Mouse (Mus musculus): ENCODE measurements around the gene Orm1. TPM values are rescaled to one million over a fixed set of nuclear protein-coding genes. Genes with fewer than 3 reads are reported as not detected.

The Orm1 gene
- polyA plus RNA-seq, 1 experiment from 2014 or later = 57.2 TPM

GRCm38 (mm10) chr4:63356981-63357570 lies 12.7 kb downstream of the Orm1 start:
- Histone ChIP-seq H3K27me3 (no peaks in the 10 kb centered on the region), H3K27ac (no peak overlapping the region), H3K9me3 (no peaks in the 10 kb centered on the region), H3K9ac (no peak overlapping the region), H3K36me3 (no peaks in the 10 kb centered on the region), H3K4me1 (peaks cover 6% of the 10 kb centered on the region; the same call in 1 of the 2 replicates), H3K4me2 (no peak overlapping the region), H3K4me3 (no peak overlapping the region)
- 54% methylated on average over 2 of the region's 2 CpGs for WGBS
- no peak for ATAC-seq (ENCODE audit: insufficient number of reproducible peaks, low FRiP score, low TSS enrichment, low read depth)

- ATAC-seq (ENCODE audit: insufficient number of reproducible peaks, low FRiP score, low TSS enrichment, low read depth) = no peak
- Histone ChIP-seq H3K9ac (no peak overlapping the region), H3K36me3 (no peaks in the 10 kb centered on the region), H3K4me1 (peaks cover 5% of the 10 kb centered on the region; the same call in 1 of the 2 replicates), H3K9me3 (no peaks in the 10 kb centered on the region), H3K27ac (no peak overlapping the region), H3K4me3 (no peak overlapping the region), H3K27me3 (no peaks in the 10 kb centered on the region), H3K4me2 (no peak overlapping the region)
- 71% methylated on average over 6 of the region's 6 CpGs for WGBS
These were observed 15.5 kb downstream of the Orm1 start for GRCm38 (mm10) chr4:63359861-63360260.

- H3K4me1 ChIP-seq = no peaks in the 10 kb centered on the region
- 0 out of 2 replicates have a peak, but pooled peaks cover under 1% of the 10 kb centered on the region for H3K36me3 ChIP-seq
- H3K9me3 ChIP-seq = no peaks in the 10 kb centered on the region
- no peak within 1 kb of the TSS for H3K9ac ChIP-seq
- ATAC-seq (ENCODE audit: insufficient number of reproducible peaks, low FRiP score, low TSS enrichment, low read depth) = no peak
- H3K4me2 ChIP-seq = no peak within 1 kb of the TSS
- H3K27me3 ChIP-seq = no peaks in the 10 kb centered on the region
- no peak within 1 kb of the TSS for H3K4me3 ChIP-seq
- whole genome bisulfite sequencing = 88% methylated on average over 5 of the region's 5 CpGs
- no peak within 1 kb of the TSS for H3K27ac ChIP-seq
These were observed 17.8 kb downstream of the Orm1 start, which contains the start of gene Orm2 for GRCm38 (mm10) chr4:63362150-63362549. Orm2 (plus strand) TSS chr4:63362449.

GRCm38 (mm10) chr4:63368577-63368976 lies 24.2 kb downstream of the Orm1 start:
- ATAC-seq (ENCODE audit: insufficient number of reproducible peaks, low FRiP score, low TSS enrichment, low read depth) = no peak
- peaks cover 44% of the 10 kb centered on the region for H3K36me3 ChIP-seq
- no peak overlapping the region for H3K9ac ChIP-seq
- H3K9me3 ChIP-seq = no peaks in the 10 kb centered on the region
- H3K4me3 ChIP-seq = no peak overlapping the region
- WGBS = 17% methylated on average over 4 of the region's 4 CpGs
- no peaks in the 10 kb centered on the region for H3K4me1 ChIP-seq
- H3K27me3 ChIP-seq = no peaks in the 10 kb centered on the region
- H3K4me2 ChIP-seq = no peak overlapping the region
- H3K27ac ChIP-seq = no peak overlapping the region

- no peak for ATAC-seq (ENCODE audit: insufficient number of reproducible peaks, low FRiP score, low TSS enrichment, low read depth)
- H3K9me3 ChIP-seq = no peaks in the 10 kb centered on the region
- no peak overlapping the region for H3K9ac ChIP-seq
- no peaks in the 10 kb centered on the region for H3K27me3 ChIP-seq
- H3K4me1 ChIP-seq = no peaks in the 10 kb centered on the region
- WGBS = 65% methylated on average over 7 of the region's 7 CpGs
- H3K36me3 ChIP-seq = peaks cover 58% of the 10 kb centered on the region
- no peak overlapping the region for H3K4me3 ChIP-seq
- no peak overlapping the region for H3K4me2 ChIP-seq
- H3K27ac ChIP-seq = no peak overlapping the region
These were observed 26.5 kb downstream of the Orm1 start for GRCm38 (mm10) chr4:63370897-63371296.

- no peaks in the 10 kb centered on the region for H3K4me1 ChIP-seq
- no peak overlapping the region for H3K4me3 ChIP-seq
- peaks cover 66% of the 10 kb centered on the region for H3K36me3 ChIP-seq
- WGBS = 48% methylated on average over 3 of the region's 3 CpGs
- H3K27me3 ChIP-seq = no peaks in the 10 kb centered on the region
- no peak for ATAC-seq (ENCODE audit: insufficient number of reproducible peaks, low FRiP score, low TSS enrichment, low read depth)
- no peak overlapping the region for H3K9ac ChIP-seq
- no peak overlapping the region for H3K27ac ChIP-seq
- no peaks in the 10 kb centered on the region for H3K9me3 ChIP-seq
- H3K4me2 ChIP-seq = no peak overlapping the region
These were observed 27.5 kb downstream of the Orm1 start for GRCm38 (mm10) chr4:63371890-63372289.

- WGBS = 92% methylated on average over 8 of the region's 8 CpGs
- H3K4me1 ChIP-seq = no peaks in the 10 kb centered on the region
- no peaks in the 10 kb centered on the region for H3K9me3 ChIP-seq
- no peak overlapping the region for H3K4me2 ChIP-seq
- H3K27me3 ChIP-seq = no peaks in the 10 kb centered on the region
- no peak overlapping the region for H3K4me3 ChIP-seq
- H3K9ac ChIP-seq = no peak overlapping the region
- H3K27ac ChIP-seq = no peak overlapping the region
- ATAC-seq (ENCODE audit: insufficient number of reproducible peaks, low FRiP score, low TSS enrichment, low read depth) = no peak
- peaks cover 68% of the 10 kb centered on the region for H3K36me3 ChIP-seq
These were observed 29.0 kb downstream of the Orm1 start for GRCm38 (mm10) chr4:63373404-63373803.

GRCm38 (mm10) chr4:63374331-63374730 lies 30.0 kb downstream of the Orm1 start:
- Histone ChIP-seq H3K4me3 (no peak overlapping the region), H3K36me3 (peaks cover 77% of the 10 kb centered on the region), H3K9me3 (no peaks in the 10 kb centered on the region), H3K4me2 (no peak overlapping the region), H3K9ac (no peak overlapping the region), H3K27me3 (no peaks in the 10 kb centered on the region), H3K27ac (no peak overlapping the region), H3K4me1 (no peaks in the 10 kb centered on the region)
- 63% methylated on average over 12 of the region's 12 CpGs for WGBS
- no peak for ATAC-seq (ENCODE audit: insufficient number of reproducible peaks, low FRiP score, low TSS enrichment, low read depth)

GRCm38 (mm10) chr4:63375367-63375766 lies 31.0 kb downstream of the Orm1 start:
- peaks cover 82% of the 10 kb centered on the region for H3K36me3 ChIP-seq
- no peak for ATAC-seq (ENCODE audit: insufficient number of reproducible peaks, low FRiP score, low TSS enrichment, low read depth)
- H3K9me3 ChIP-seq = no peaks in the 10 kb centered on the region
- no peak overlapping the region for H3K4me3 ChIP-seq
- H3K27me3 ChIP-seq = no peaks in the 10 kb centered on the region
- H3K4me2 ChIP-seq = no peak overlapping the region
- 37% methylated on average over 1 of the region's 1 CpGs for WGBS
- H3K27ac ChIP-seq = no peak overlapping the region
- no peak overlapping the region for H3K9ac ChIP-seq
- no peaks in the 10 kb centered on the region for H3K4me1 ChIP-seq

- Histone ChIP-seq H3K36me3 (peaks cover 87% of the 10 kb centered on the region), H3K27ac (no peak overlapping the region), H3K4me2 (no peak overlapping the region), H3K9me3 (no peaks in the 10 kb centered on the region), H3K4me1 (no peaks in the 10 kb centered on the region), H3K9ac (no peak overlapping the region), H3K4me3 (no peak overlapping the region), H3K27me3 (no peaks in the 10 kb centered on the region)
- 69% methylated on average over 7 of the region's 7 CpGs for WGBS
- ATAC-seq (ENCODE audit: insufficient number of reproducible peaks, low FRiP score, low TSS enrichment, low read depth) = no peak
These were observed 33.1 kb downstream of the Orm1 start for GRCm38 (mm10) chr4:63377483-63377882.

- 89% methylated on average over 4 of the region's 4 CpGs for WGBS
- ATAC-seq (ENCODE audit: insufficient number of reproducible peaks, low FRiP score, low TSS enrichment, low read depth) = no peak
- no peak overlapping the region for H3K4me3 ChIP-seq
- no peaks in the 10 kb centered on the region for H3K27me3 ChIP-seq
- H3K36me3 ChIP-seq = peaks cover 72% of the 10 kb centered on the region
- H3K27ac ChIP-seq = no peak overlapping the region
- H3K4me2 ChIP-seq = no peak overlapping the region
- no peaks in the 10 kb centered on the region for H3K4me1 ChIP-seq
- H3K9ac ChIP-seq = no peak overlapping the region
- no peaks in the 10 kb centered on the region for H3K9me3 ChIP-seq
These were observed 38.5 kb downstream of the Orm1 start for GRCm38 (mm10) chr4:63382676-63383369.

GRCm38 (mm10) chr4:63383474-63383873 lies 39.1 kb downstream of the Orm1 start:
- H3K27ac ChIP-seq = no peak overlapping the region
- H3K4me3 ChIP-seq = no peak overlapping the region
- H3K4me2 ChIP-seq = no peak overlapping the region
- H3K4me1 ChIP-seq = no peaks in the 10 kb centered on the region
- H3K9me3 ChIP-seq = no peaks in the 10 kb centered on the region
- WGBS = 74% methylated on average over 12 of the region's 12 CpGs
- H3K27me3 ChIP-seq = no peaks in the 10 kb centered on the region
- H3K36me3 ChIP-seq = peaks cover 65% of the 10 kb centered on the region
- ATAC-seq (ENCODE audit: insufficient number of reproducible peaks, low FRiP score, low TSS enrichment, low read depth) = no peak
- H3K9ac ChIP-seq = no peak overlapping the region
